Mouse (Mus musculus) spleen, embryonic (tissue): ENCODE results near the gene Gm4559.
"Not testable (repeated sequence)": the region's sequence is repeated elsewhere in the genome, so short reads cannot be mapped to it uniquely, and the experiment has no call there.

ENCODE experiments used
- CTCF ChIA-PET: fragments of 350-600 bp; sonication (Branson Sonifier 250); formaldehyde crosslinking; loops from one replicate; lab custom pipeline; 2022; lab: Charles Lee

Gm4559 gene

DNA sequence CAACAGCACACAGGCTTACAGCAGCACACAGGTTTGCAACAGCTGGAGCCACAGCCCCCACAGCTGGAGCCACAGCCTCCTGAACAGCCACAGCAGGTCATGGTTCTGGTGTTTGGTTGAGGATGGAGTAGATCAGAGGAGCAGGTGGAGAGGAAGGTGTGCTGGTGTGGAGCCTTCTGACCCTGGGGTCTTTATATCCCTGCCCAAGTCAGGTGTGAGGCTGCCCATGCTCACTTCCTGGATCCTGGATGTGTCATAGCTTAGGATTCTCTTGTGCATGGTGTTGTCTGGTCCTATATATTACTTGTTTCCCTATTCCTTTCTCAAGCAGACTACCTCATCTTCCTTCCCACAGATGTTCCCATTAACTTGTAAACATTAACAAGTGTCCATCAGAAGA is at the start of gene Gm4559:
Gene Gm4559, minus strand, starts transcription at position 101 of the 400 bp plus-strand sequence.
- CTCF ChIA-PET = not testable (repeated sequence)

- CTCF ChIA-PET = no interaction called here
Observed at GRCm38 (mm10) chr7:142323396-142324117, 49.4 kb upstream of the Gm4559 start.

GRCm38 (mm10) chr7:142322641-142323040 is 48.5 kb upstream of the Gm4559 start:
- CTCF ChIA-PET = no interaction called here

DNA sequence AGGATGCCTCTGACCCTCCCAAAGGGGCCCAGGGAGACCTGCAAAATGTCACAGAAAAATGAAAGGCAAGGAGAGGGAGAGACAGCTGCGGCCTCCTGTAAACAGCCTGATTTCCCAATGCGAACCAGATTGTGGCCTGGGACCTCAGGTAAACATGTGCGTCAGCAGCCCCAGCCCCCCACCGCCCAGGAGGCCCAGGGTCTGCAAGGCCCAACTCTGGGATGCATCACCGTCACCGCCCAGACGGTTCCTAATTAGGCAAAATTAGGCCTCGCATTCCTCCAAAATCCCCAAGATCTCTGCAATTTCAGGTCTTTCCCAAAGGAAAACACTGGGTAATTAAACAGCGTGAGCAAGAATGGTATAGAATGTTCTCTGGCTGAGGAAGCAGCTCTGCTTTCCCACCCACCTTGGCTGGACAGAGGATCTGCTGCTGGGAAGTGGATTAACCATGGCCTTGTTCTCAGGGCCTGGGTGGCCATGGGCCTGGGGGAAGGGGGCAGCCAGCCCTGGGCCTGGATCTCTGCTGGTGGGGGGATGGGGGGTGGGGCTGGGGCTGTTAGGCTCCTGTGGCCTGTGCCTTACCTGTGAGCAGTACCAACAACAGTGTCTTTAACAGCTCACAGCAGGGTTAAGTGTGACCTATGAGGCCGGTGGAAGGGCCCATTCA is 47.6 kb upstream of the Gm4559 start:
- CTCF ChIA-PET = not testable (repeated sequence)

DNA sequence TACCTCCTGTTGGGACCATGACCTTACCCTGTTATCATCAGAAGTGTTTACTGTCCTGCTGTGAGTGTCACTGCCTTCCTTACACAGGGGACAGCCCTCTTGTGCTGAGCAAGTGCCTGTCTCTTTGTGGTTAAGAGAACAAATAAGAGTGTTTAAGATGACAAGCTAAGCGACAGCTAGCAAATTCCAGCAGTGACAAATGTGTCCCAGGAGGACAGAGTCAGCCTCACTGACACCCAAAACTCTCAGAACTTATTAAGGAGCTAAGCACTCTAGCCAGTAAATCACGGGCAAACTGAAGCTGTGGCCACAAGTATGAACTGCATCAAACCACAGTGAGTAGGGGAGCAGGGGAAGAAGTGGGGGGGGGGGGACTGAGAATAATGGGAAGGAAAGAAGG is 46.7 kb upstream of the Gm4559 start:
- CTCF ChIA-PET = interaction anchor here (0.7 kb wide), 1 partner anchor 14 kb away, joined by 4 read pairs; no protein-coding TSS in a partner anchor

DNA sequence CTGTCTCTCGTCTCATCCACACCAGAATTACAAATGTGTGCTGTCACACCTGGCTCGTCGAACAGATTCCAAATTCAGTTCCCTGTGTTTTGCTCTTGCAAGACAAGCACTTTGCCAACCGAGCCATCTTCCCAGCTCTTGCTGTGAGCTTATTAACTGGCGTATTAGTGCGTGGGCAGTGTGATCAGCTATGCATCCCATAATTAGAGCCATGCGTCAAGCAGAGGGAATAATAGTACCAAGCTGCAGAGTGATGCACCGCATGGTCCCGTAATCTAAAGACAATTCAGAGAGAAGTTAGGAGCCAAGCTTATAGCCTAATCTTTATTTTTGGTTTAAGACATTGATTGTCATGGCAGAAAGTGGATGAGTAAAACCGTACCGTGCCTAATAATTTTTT is 45.0 kb upstream of the Gm4559 start:
- CTCF ChIA-PET = no interaction called here

DNA sequence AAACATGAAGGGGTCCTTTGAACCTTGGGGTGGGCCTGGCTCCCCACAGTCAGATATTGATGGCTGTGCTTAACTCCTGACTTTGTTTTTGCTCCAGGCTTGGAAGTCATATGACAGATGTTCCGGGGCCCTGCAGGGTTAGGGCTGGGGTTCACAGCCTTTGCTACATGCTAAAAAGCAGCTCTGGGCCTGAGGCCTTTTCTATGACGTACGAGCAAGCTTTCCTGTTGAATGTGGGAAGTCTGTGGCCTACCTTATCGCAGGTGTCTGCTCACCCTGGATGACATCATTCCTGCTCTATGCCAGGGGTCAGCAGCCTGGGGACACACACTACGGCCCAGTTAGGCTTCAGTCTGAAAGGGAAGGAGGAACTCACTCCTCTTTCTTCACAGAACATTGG is 43.1 kb upstream of the Gm4559 start:
- CTCF ChIA-PET = interaction anchor here (0.6 to 0.9 kb wide), 2 partner anchors 13 to 263 kb away, joined by 3 read pairs; no protein-coding TSS in a partner anchor

DNA sequence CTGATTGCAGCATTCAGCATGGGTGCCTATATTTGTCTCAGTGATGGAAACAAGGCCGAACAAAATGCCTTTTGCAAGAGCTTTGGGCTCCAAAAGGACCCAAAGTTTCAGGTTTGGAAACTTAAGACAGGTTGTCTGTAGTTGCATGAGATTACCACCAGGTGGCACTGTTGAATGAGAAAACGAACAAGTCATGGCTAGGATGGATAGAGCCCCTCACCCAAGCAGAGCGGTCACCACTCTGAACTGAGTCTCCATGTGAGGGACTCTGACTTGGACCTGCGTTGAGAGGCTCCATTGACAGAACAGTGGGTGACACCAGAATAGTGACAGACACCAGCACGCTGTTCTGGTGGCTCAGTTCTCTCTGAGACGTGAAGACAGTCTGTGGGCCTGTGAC is 42.4 kb upstream of the Gm4559 start:
- CTCF ChIA-PET = interaction anchor here (0.9 kb wide), 1 partner anchor 263 kb away, joined by 3 read pairs; no protein-coding TSS in a partner anchor

GRCm38 (mm10) chr7:142314600-142315285 is 40.6 kb upstream of the Gm4559 start:
- CTCF ChIA-PET = no interaction called here

- CTCF ChIA-PET = interaction anchor here (0.6 kb wide), 1 partner anchor 11 kb away, joined by 3 read pairs; no protein-coding TSS in a partner anchor
Observed at GRCm38 (mm10) chr7:142303929-142304328, 29.8 kb upstream of the Gm4559 start.

GRCm38 (mm10) chr7:142303249-142303648 is 29.1 kb upstream of the Gm4559 start, which contains the start of gene Krtap5-4:
Gene Krtap5-4 (plus strand): TSS chr7:142303549.
- CTCF ChIA-PET = no interaction called here

GRCm38 (mm10) chr7:142297018-142297417 is 22.9 kb upstream of the Gm4559 start, which contains the start of gene Krtap5-1:
Gene Krtap5-1 (minus strand): TSS chr7:142297118.
- CTCF ChIA-PET = not testable (repeated sequence)

DNA sequence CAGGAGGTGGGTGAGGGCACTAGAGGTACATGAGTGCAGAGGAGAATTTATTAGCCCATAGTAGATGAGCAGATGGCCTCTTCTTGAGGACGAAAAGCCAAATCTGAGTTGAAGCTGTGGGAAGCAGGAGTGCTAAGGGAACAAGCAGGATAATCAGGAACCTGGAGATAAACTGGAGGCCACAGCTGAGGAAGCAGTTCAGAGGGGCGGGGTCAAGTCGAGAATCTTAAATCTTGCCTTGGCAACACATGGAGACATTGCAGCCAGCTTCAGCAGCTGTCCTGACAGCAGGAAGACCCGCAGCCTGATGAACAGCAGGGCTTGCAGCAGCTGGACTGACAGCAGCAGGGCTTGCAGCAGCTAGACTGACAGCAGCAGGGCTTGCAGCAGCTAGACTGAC is 21.9 kb upstream of the Gm4559 start:
- CTCF ChIA-PET = not testable (repeated sequence)

GRCm38 (mm10) chr7:142295418-142295817 is 21.3 kb upstream of the Gm4559 start:
- CTCF ChIA-PET = no interaction called here

GRCm38 (mm10) chr7:142293851-142294250 is 19.7 kb upstream of the Gm4559 start:
- CTCF ChIA-PET = not testable (repeated sequence)

DNA sequence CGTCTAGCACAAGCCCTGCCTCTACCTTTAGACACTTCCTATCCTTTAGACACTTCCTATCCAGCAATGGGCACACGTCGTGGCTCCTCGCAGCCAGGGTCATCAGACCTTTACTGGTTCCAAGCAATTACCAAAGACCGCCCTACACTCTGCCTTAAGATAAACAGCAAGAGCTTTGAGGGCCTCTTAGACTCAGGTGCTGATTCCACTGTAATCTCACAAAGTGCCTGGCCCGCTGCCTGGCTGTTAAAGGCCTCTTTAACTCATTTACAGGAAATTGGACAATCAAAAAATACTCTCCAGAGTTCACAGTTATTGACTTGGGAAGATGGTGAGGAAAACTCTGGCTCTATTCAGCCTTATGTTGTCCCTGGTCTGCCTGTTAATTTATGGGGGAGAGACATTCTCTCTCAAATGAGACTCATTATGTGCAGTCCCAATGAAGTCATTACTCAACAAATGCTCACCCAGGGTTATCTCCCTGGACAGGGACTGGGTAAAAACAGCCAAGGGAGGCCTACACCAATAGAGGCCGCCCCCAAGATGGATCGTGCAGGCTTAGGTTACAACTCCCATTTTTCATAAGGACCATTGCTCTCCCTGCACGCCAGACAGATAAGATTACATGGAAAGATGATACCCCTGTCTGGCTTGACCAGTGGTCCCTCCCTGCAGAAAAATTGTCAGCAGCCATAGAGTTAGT is 11.9 kb upstream of the Gm4559 start:
- CTCF ChIA-PET = not testable (repeated sequence)

GRCm38 (mm10) chr7:142285130-142285835 is 11.1 kb upstream of the Gm4559 start:
- CTCF ChIA-PET = no interaction called here

- CTCF ChIA-PET = no interaction called here
Observed at GRCm38 (mm10) chr7:142284615-142285080, 10.5 kb upstream of the Gm4559 start.

DNA sequence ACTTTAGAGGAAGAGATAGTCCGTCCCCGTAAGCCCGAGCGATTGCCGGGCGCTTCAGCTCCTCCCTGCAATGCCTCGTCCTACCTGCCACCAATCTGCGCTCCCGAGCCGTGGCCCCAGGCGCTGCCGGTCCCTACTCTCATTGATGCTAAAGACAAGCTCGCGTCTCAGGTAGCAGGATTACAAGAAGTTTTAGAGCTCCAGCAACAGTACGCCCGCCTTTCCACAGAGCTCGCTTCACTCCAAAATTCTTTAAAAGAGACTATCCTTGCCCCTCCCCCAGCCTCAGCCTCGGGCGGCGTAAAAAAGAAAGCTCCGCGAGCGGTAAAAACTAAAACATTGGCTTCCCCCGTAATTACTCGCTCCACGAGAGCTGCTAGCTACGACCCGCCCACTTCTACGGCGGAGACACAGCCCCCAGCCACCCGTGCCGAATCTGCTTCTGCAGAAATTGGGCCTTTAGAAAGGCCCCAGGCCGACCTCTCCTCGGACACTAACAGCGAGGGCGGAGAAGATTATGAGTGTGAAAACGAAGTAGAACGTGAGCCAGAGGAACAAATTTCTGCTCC is 9.9 kb upstream of the Gm4559 start:
- CTCF ChIA-PET = interaction anchor here (0.6 kb wide), 1 partner anchor 102 kb away, joined by 3 read pairs; no protein-coding TSS in a partner anchor

DNA sequence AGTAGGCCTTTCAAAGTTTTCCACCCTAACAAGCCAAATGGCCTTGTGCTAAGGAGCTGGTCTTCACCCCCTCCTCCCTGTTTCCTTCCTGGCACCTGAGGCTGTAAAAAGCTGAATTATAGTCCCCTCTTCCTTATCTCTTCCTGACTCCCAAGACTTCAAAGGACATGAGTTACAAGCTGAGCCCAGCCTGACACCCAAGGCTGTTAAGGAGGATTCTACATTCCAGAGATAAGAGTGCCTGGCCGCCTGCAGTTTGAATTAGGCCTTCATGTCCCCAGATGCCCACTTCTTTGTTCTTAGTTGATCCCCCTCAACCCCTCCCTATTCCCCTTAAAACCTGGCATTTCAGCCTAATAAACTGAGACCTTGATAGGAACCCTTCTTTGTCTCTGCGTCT is 8.7 kb upstream of the Gm4559 start:
- CTCF ChIA-PET = interaction anchor here (0.7 kb wide), 1 partner anchor 12 kb away, joined by 3 read pairs; no protein-coding TSS in a partner anchor
